Mouse (Mus musculus): Measurements from ENCODE around the gene Fam178b. TPM values are rescaled to one million over a fixed set of nuclear protein-coding genes. Genes with fewer than 3 reads are reported as not detected.

The Fam178b gene
- polyA plus RNA-seq, 2 experiments, result 0.21 to 0.27 TPM

DNA sequence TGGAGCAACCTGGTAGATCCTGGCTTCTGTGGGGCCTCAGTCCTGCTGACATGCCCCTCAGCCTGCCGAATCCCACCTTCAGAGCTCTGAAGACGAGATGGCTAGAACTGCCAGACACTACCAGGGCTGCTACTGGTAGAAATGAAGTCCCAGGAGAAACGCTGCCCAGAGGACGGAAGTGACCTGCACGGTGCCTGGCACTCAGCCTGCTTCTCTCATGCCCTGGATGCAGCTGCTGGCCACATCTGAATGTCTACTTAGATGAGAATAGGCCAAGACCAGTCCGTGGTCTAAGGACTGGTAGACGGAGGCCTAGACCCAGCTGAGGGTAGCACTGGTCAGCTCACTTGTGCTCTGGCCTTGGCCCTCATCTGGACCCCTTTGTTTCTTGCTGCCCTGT is 152.0 kb downstream of the Fam178b start:
- WGBS (ENCODE audit: insufficient replicate concordance), result 83% methylated on average over 7 of the region's 7 CpGs
- no peaks in the 10 kb centered on the region for H3K27me3 ChIP-seq (ENCODE audit: control insufficient read depth, insufficient read depth, low read length)
- H3K4me3 ChIP-seq (ENCODE audit: insufficient read depth in 1 of 2, low read depth in 2 of 2, low read length in 2 of 2), result no peak overlapping the region

DNA sequence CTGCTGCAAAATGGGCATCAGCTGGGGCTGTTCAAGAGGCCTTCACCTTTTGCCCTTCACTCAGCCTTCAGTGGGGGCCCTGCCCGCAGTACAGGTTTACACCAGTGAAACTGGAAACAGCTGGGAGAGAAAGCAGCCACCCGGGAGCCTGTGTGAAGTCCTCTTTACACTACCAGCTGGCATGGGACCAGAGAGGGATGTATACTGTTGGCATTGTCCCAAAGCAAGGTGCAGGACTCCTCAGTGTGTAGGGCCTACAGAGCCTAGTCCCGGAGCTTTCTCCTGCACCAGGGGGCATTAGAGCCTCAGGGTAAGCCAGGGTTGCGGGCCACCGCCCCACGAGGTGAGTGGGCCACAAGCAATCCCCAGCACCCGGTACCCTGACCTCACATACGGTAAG is 152.5 kb downstream of the Fam178b start:
- Histone ChIP-seq H3K4me1 (replicated peaks; ENCODE audit: control insufficient read depth in 2 of 2, insufficient read depth in 2 of 2, low read length in 1 of 2) (no peaks in the 10 kb centered on the region), H3K36me3 (replicated peaks; ENCODE audit: control insufficient read depth, insufficient read depth, low read depth) (no peaks in the 10 kb centered on the region; the same call in 1 of the 2 replicates), H3K9me3 (ENCODE audit: control insufficient read depth, low read length) (no peaks in the 10 kb centered on the region), H3K27ac (no peak overlapping the region), H3K4me2 (ENCODE audit: low read depth) (no peak overlapping the region), H3K4me3 (ENCODE audit: insufficient read depth in 1 of 2, low read depth in 2 of 2, low read length in 2 of 2) (no peak overlapping the region), H3K27me3 (ENCODE audit: control insufficient read depth, insufficient read depth, low read length) (no peaks in the 10 kb centered on the region), H3K9ac (replicated peaks) (no peak overlapping the region)
- 75% methylated on average over 8 of the region's 8 CpGs for WGBS (ENCODE audit: insufficient replicate concordance)
- TF ChIP-seq EP300 (IDR thresholded peaks at IDR 0.05; ENCODE audit: low read depth) (no peak), CTCF (IDR thresholded peaks at IDR 0.05; ENCODE audit: low read depth) (no peak)
- no peak for DNase-seq (ENCODE audit: low read depth in 3 of 3, low spot score in 3 of 3)
- ATAC-seq (ENCODE audit: insufficient read depth), result no peak

More for the DNA sequence above, 152.0 kb downstream of the Fam178b start:
- H3K27ac ChIP-seq, result no peak overlapping the region
- no peaks in the 10 kb centered on the region for H3K4me1 ChIP-seq (replicated peaks; ENCODE audit: control insufficient read depth in 2 of 2, insufficient read depth in 2 of 2, low read length in 1 of 2)
- no peak overlapping the region for H3K4me2 ChIP-seq (ENCODE audit: low read depth)
- H3K9me3 ChIP-seq (ENCODE audit: control insufficient read depth, low read length), result no peaks in the 10 kb centered on the region
- H3K9ac ChIP-seq (replicated peaks), result no peak overlapping the region
- H3K36me3 ChIP-seq (replicated peaks; ENCODE audit: control insufficient read depth, insufficient read depth, low read depth), result no peaks in the 10 kb centered on the region; the same call in 1 of the 2 replicates
- no peak for DNase-seq (ENCODE audit: low read depth in 3 of 3, low spot score in 3 of 3)
- ATAC-seq (ENCODE audit: insufficient read depth), result no peak
- no peak for TF ChIP-seq EP300 (IDR thresholded peaks at IDR 0.05; ENCODE audit: low read depth)

- no peak overlapping the region for H3K9ac ChIP-seq (replicated peaks)
- H3K36me3 ChIP-seq (replicated peaks; ENCODE audit: control insufficient read depth, insufficient read depth, low read depth), result no peaks in the 10 kb centered on the region; the same call in 1 of the 2 replicates
- no peak overlapping the region for H3K27ac ChIP-seq
- H3K4me2 ChIP-seq (ENCODE audit: low read depth), result no peak overlapping the region
- ATAC-seq (ENCODE audit: insufficient read depth) (no peak), DNase-seq (ENCODE audit: low read depth in 3 of 3, low spot score in 3 of 3) (no peak)
- no peaks in the 10 kb centered on the region for H3K4me1 ChIP-seq (replicated peaks; ENCODE audit: control insufficient read depth in 2 of 2, insufficient read depth in 2 of 2, low read length in 1 of 2)
- no peaks in the 10 kb centered on the region for H3K9me3 ChIP-seq (ENCODE audit: control insufficient read depth, low read length)
- 74% methylated on average over 4 of the region's 4 CpGs for WGBS (ENCODE audit: insufficient replicate concordance)
- TF ChIP-seq EP300 (IDR thresholded peaks at IDR 0.05; ENCODE audit: low read depth) (no peak), CTCF (IDR thresholded peaks at IDR 0.05; ENCODE audit: low read depth) (no peak)
- no peak overlapping the region for H3K4me3 ChIP-seq (ENCODE audit: insufficient read depth in 1 of 2, low read depth in 2 of 2, low read length in 2 of 2)
- no peaks in the 10 kb centered on the region for H3K27me3 ChIP-seq (ENCODE audit: control insufficient read depth, insufficient read depth, low read length)
These were observed 153.1 kb downstream of the Fam178b start for GRCm38 (mm10) chr1:36529875-36530274.

DNA sequence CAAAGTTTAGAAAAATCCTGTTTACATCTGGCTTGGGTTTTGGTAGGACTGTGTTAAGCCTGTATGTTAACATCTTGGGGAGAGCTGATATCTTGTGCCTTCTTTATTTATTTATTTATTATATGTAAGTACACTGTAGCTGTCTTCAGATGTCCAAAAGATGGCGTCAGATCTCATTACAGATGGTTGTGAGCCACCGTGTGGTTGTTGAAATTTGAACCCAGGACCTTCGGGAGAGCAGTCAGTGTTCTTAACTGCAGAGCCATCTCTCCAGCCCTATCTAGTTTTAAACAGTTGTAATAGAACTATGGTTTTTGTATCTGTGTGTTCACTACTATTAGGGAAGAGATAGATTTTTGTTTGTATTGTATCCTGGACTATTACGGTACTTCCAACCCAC is 153.7 kb downstream of the Fam178b start:
- no peak overlapping the region for H3K4me3 ChIP-seq (ENCODE audit: insufficient read depth in 1 of 2, low read depth in 2 of 2, low read length in 2 of 2)
- ATAC-seq (ENCODE audit: insufficient read depth) (no peak), DNase-seq (ENCODE audit: low read depth in 3 of 3, low spot score in 3 of 3) (no peak)
- no peaks in the 10 kb centered on the region for H3K4me1 ChIP-seq (replicated peaks; ENCODE audit: control insufficient read depth in 2 of 2, insufficient read depth in 2 of 2, low read length in 1 of 2)
- no peaks in the 10 kb centered on the region for H3K27me3 ChIP-seq (ENCODE audit: control insufficient read depth, insufficient read depth, low read length)
- no peaks in the 10 kb centered on the region; the same call in 1 of the 2 replicates for H3K36me3 ChIP-seq (replicated peaks; ENCODE audit: control insufficient read depth, insufficient read depth, low read depth)
- WGBS (ENCODE audit: insufficient replicate concordance), result 77% methylated on average over 4 of the region's 4 CpGs
- TF ChIP-seq EP300 (IDR thresholded peaks at IDR 0.05; ENCODE audit: low read depth) (no peak), CTCF (IDR thresholded peaks at IDR 0.05; ENCODE audit: low read depth) (no peak)
- no peak overlapping the region for H3K27ac ChIP-seq
- no peak overlapping the region for H3K4me2 ChIP-seq (ENCODE audit: low read depth)
- H3K9ac ChIP-seq (replicated peaks), result no peak overlapping the region
- no peaks in the 10 kb centered on the region for H3K9me3 ChIP-seq (ENCODE audit: control insufficient read depth, low read length)

- Histone ChIP-seq H3K9me3 (ENCODE audit: control insufficient read depth, low read length) (no peaks in the 10 kb centered on the region), H3K27me3 (ENCODE audit: control insufficient read depth, insufficient read depth, low read length) (no peaks in the 10 kb centered on the region), H3K9ac (replicated peaks) (no peak overlapping the region), H3K4me1 (replicated peaks; ENCODE audit: control insufficient read depth in 2 of 2, insufficient read depth in 2 of 2, low read length in 1 of 2) (no peaks in the 10 kb centered on the region), H3K27ac (no peak overlapping the region), H3K4me3 (ENCODE audit: insufficient read depth in 1 of 2, low read depth in 2 of 2, low read length in 2 of 2) (no peak overlapping the region), H3K4me2 (ENCODE audit: low read depth) (no peak overlapping the region), H3K36me3 (replicated peaks; ENCODE audit: control insufficient read depth, insufficient read depth, low read depth) (no peaks in the 10 kb centered on the region; the same call in 1 of the 2 replicates)
- WGBS (ENCODE audit: insufficient replicate concordance), result 33% methylated on average over 1 of the region's 1 CpGs
- DNase-seq (ENCODE audit: low read depth in 3 of 3, low spot score in 3 of 3) (no peak), ATAC-seq (ENCODE audit: insufficient read depth) (no peak)
- TF ChIP-seq CTCF (IDR thresholded peaks at IDR 0.05; ENCODE audit: low read depth) (no peak), EP300 (IDR thresholded peaks at IDR 0.05; ENCODE audit: low read depth) (no peak)
These were observed 154.6 kb downstream of the Fam178b start for GRCm38 (mm10) chr1:36528351-36528750.
